Mouse (Mus musculus) embryonic facial prominence, embryonic 11.5 days (tissue): ENCODE data around the gene Peli1. TPM values are rescaled to one million over a fixed set of nuclear protein-coding genes. Genes with fewer than 3 reads are reported as not detected.

Experiments
- ATAC-seq: fragments of 200-750 bp; cut with Nextera tagmentation; replicated peaks from 2 replicates; pipeline ENCODE4 v1.8.0; 2017; ENCODE audit warnings: low read depth; ENCODE audit not compliant: insufficient number of reproducible peaks, low FRiP score, low TSS enrichment
- DNase-seq: peaks from one replicate; pipeline ENCODE4 v3.0.0-alpha.2; 2015; ENCODE audit warnings: low spot score
- H3K27ac ChIP-seq: fragments of 300-500 bp; sonication (generic); replicated peaks from 2 replicates; pipeline ENCODE4 v1.5.1; 2014; ENCODE audit warnings: mild to moderate bottlenecking, low read depth, low read length, control low read depth
- H3K27me3 ChIP-seq: fragments of 300-500 bp; sonication (generic); 2 replicates; pipeline ENCODE4 v1.6.1; 2014; ENCODE audit warnings: mild to moderate bottlenecking, low read length, moderate library complexity, mixed read lengths; ENCODE audit not compliant: control insufficient read depth, insufficient read depth
- H3K36me3 ChIP-seq: fragments of 300-500 bp; sonication (generic); replicated peaks from 2 replicates; pipeline ENCODE4 v1.6.1; 2014; ENCODE audit warnings: low read depth, mild to moderate bottlenecking, low read length, moderate library complexity, mixed read lengths; ENCODE audit not compliant: control insufficient read depth, insufficient read depth
- H3K4me1 ChIP-seq: fragments of 300-500 bp; sonication (generic); 2 replicates; pipeline ENCODE4 v1.6.1; 2014; ENCODE audit warnings: low read length, mixed read lengths; ENCODE audit not compliant: control insufficient read depth, insufficient read depth
- H3K4me2 ChIP-seq: fragments of 300-500 bp; sonication (generic); 2 replicates; pipeline ENCODE4 v1.6.1; 2014; ENCODE audit warnings: low read depth, mild to moderate bottlenecking, control low read depth, low read length, moderate library complexity
- H3K4me3 ChIP-seq: fragments of 300-500 bp; sonication (generic); 2 replicates; pipeline ENCODE4 v1.5.1; 2014; ENCODE audit warnings: low read depth, low read length, control low read depth
- H3K9ac ChIP-seq: fragments of 300-500 bp; sonication (generic); replicated peaks from 2 replicates; pipeline ENCODE4 v1.6.1; 2014; ENCODE audit warnings: mild to moderate bottlenecking, control low read depth, low read length
- H3K9me3 ChIP-seq: fragments of 300-500 bp; sonication (generic); replicated peaks from 2 replicates; pipeline ENCODE4 v1.6.1; 2016; ENCODE audit warnings: mild to moderate bottlenecking, low read length, inconsistent platforms, mixed read lengths; ENCODE audit not compliant: control insufficient read depth
- WGBS: fragments of 180-500 bp; shearing (Covaris S2); extraction: QIAGEN DNeasy Blood & Tissue Kit; methylation state at CpG from one replicate; pipeline ENCODE4 v1.1.7; 2014; 5-methylcytosine and 5-hydroxymethylcytosine counted together
- polyA plus RNA-seq: library from polyadenylated mRNA; unstranded; fragments of >200 nt; fragmentation: Nextera tagmentation; extraction: Ambion mirVana; gene quantifications from 2 replicates; pipeline ENCODE4 v1.2.1, GENCODE M21; 2014

Peli1 gene
- polyA plus RNA-seq, 1 experiment from 2014 or later, result 86.9 TPM

GRCm38 (mm10) chr11:21114516-21114915, 23.4 kb downstream of the Peli1 start:
- DNase-seq (no peak), ATAC-seq (no peak)
- no peak overlapping the region for H3K27ac ChIP-seq
- no peaks in the 10 kb centered on the region for H3K4me1 ChIP-seq
- H3K4me2 ChIP-seq, result no peak overlapping the region
- no peak overlapping the region for H3K4me3 ChIP-seq
- no peak overlapping the region for H3K9ac ChIP-seq
- WGBS, result 95% methylated on average over 2 of the region's 2 CpGs
- H3K27me3 ChIP-seq, result no peaks in the 10 kb centered on the region
- H3K9me3 ChIP-seq, result no peaks in the 10 kb centered on the region
- no peaks in the 10 kb centered on the region for H3K36me3 ChIP-seq

GRCm38 (mm10) chr11:21115804-21116203, 24.7 kb downstream of the Peli1 start:
- H3K27me3 ChIP-seq, result no peaks in the 10 kb centered on the region
- no peak overlapping the region for H3K27ac ChIP-seq
- H3K36me3 ChIP-seq, result no peaks in the 10 kb centered on the region
- no peaks in the 10 kb centered on the region for H3K4me1 ChIP-seq
- H3K9ac ChIP-seq, result no peak overlapping the region
- no peaks in the 10 kb centered on the region for H3K9me3 ChIP-seq
- H3K4me2 ChIP-seq, result no peak overlapping the region
- DNase-seq (no peak), ATAC-seq (no peak)
- no peak overlapping the region for H3K4me3 ChIP-seq

- no peak for DNase-seq
- Histone ChIP-seq H3K27ac (no peak overlapping the region), H3K9ac (no peak overlapping the region), H3K9me3 (no peaks in the 10 kb centered on the region), H3K27me3 (no peaks in the 10 kb centered on the region), H3K36me3 (no peaks in the 10 kb centered on the region), H3K4me3 (no peak overlapping the region), H3K4me1 (no peaks in the 10 kb centered on the region), H3K4me2 (no peak overlapping the region)
- no peak for ATAC-seq
- 82% methylated on average over 3 of the region's 3 CpGs for WGBS
These were observed 25.7 kb downstream of the Peli1 start for GRCm38 (mm10) chr11:21116623-21117295.

DNA sequence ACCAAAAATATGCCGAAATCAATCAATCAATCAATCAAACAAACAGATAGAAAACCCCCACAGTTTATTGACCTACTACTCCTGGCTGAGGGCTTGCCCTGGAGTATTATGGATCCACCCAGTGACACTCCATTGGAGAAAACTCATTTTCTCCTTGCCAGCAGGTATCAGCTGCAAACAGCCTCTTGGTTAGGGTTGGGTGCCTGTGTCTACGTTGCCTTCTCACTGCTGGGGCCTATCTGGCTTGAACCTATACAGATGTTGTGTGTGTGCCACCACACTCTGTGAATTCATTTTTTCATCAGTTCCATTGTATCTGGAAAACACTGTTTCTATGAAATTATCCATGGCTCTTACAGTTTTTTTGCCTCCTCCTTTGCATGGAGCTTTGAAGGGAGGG, 30.6 kb downstream of the Peli1 start:
- Histone ChIP-seq H3K4me1 (no peaks in the 10 kb centered on the region), H3K27ac (no peak overlapping the region), H3K27me3 (no peaks in the 10 kb centered on the region), H3K4me3 (no peak overlapping the region), H3K36me3 (no peaks in the 10 kb centered on the region), H3K9me3 (no peaks in the 10 kb centered on the region), H3K4me2 (no peak overlapping the region), H3K9ac (no peak overlapping the region)
- ATAC-seq (no peak), DNase-seq (no peak)
- WGBS, result 83% methylated on average over 2 of the region's 2 CpGs

- Histone ChIP-seq H3K4me2 (no peak overlapping the region), H3K27ac (no peak overlapping the region), H3K4me3 (no peak overlapping the region), H3K36me3 (no peaks in the 10 kb centered on the region), H3K9me3 (no peaks in the 10 kb centered on the region), H3K27me3 (no peaks in the 10 kb centered on the region), H3K4me1 (no peaks in the 10 kb centered on the region), H3K9ac (no peak overlapping the region)
- WGBS, result 66% methylated on average over 2 of the region's 2 CpGs
- DNase-seq (no peak), ATAC-seq (no peak)
These were observed 31.3 kb downstream of the Peli1 start for GRCm38 (mm10) chr11:21122399-21122798.

GRCm38 (mm10) chr11:21131692-21132091, 40.6 kb downstream of the Peli1 start:
- Histone ChIP-seq H3K9me3 (no peaks in the 10 kb centered on the region), H3K27me3 (no peaks in the 10 kb centered on the region), H3K4me3 (no peak overlapping the region), H3K4me1 (no peaks in the 10 kb centered on the region), H3K9ac (no peak overlapping the region), H3K4me2 (no peak overlapping the region), H3K27ac (no peak overlapping the region), H3K36me3 (no peaks in the 10 kb centered on the region)
- DNase-seq (no peak), ATAC-seq (no peak)
- 92% methylated on average over 2 of the region's 2 CpGs for WGBS

GRCm38 (mm10) chr11:21134875-21135451, 43.9 kb downstream of the Peli1 start:
- H3K4me1 ChIP-seq, result no peaks in the 10 kb centered on the region
- no peak overlapping the region for H3K4me3 ChIP-seq
- H3K9me3 ChIP-seq, result no peaks in the 10 kb centered on the region
- H3K9ac ChIP-seq, result no peak overlapping the region
- H3K27ac ChIP-seq, result no peak overlapping the region
- DNase-seq (no peak), ATAC-seq (no peak)
- WGBS, result 83% methylated on average over 2 of the region's 2 CpGs
- H3K27me3 ChIP-seq, result no peaks in the 10 kb centered on the region
- no peak overlapping the region for H3K4me2 ChIP-seq
- peaks cover 3% of the 10 kb centered on the region; the same call in 1 of the 2 replicates for H3K36me3 ChIP-seq

DNA sequence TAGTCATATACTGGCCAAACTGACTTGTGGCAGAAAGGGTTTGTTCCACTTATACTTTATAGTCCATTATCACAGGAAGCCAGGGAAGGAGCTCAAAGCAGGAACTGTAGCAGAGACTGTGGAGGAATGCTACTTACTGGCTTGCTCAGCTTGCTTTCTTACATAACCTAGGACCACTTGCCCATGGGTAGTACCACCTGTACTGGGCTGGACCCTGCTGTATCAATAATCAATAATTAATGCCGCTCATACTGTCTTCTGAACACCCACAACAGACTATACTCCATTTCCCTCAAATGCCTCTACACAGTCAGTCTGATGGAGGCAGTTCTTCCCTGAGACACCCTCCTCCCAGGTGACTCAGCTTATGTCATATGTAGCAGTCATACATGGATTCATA, 48.4 kb downstream of the Peli1 start:
- ATAC-seq (no peak), DNase-seq (no peak)
- Histone ChIP-seq H3K9me3 (no peaks in the 10 kb centered on the region), H3K36me3 (peaks cover 3% of the 10 kb centered on the region; the same call in 1 of the 2 replicates), H3K27me3 (no peaks in the 10 kb centered on the region), H3K4me1 (no peaks in the 10 kb centered on the region), H3K27ac (no peak overlapping the region), H3K4me2 (no peak overlapping the region), H3K9ac (no peak overlapping the region), H3K4me3 (no peak overlapping the region)
- WGBS, result 89% methylated on average over 1 of the region's 1 CpGs
